Mouse (Mus musculus) small intestine, adult 2 months (tissue): Measurements from ENCODE around the gene Large2.

Experiments
- CTCF ChIP-seq: fragments of 200-500 bp; IDR thresholded peaks from 2 replicates; pipeline ENCODE4 v1.5.1; 2012; ENCODE audit warnings: low read depth, mild to moderate bottlenecking, control low read depth, inconsistent platforms, low read length, moderate library complexity, mixed read lengths; ENCODE audit not compliant: insufficient replicate concordance, insufficient read length; ENCODE audit errors: extremely low read depth
- POLR2A ChIP-seq: fragments of 200-500 bp; IDR thresholded peaks from 2 replicates; pipeline ENCODE4 v1.6.1; 2012; ENCODE audit warnings: low read depth, mild to moderate bottlenecking, control low read depth, inconsistent platforms, low read length, moderate library complexity

DNA sequence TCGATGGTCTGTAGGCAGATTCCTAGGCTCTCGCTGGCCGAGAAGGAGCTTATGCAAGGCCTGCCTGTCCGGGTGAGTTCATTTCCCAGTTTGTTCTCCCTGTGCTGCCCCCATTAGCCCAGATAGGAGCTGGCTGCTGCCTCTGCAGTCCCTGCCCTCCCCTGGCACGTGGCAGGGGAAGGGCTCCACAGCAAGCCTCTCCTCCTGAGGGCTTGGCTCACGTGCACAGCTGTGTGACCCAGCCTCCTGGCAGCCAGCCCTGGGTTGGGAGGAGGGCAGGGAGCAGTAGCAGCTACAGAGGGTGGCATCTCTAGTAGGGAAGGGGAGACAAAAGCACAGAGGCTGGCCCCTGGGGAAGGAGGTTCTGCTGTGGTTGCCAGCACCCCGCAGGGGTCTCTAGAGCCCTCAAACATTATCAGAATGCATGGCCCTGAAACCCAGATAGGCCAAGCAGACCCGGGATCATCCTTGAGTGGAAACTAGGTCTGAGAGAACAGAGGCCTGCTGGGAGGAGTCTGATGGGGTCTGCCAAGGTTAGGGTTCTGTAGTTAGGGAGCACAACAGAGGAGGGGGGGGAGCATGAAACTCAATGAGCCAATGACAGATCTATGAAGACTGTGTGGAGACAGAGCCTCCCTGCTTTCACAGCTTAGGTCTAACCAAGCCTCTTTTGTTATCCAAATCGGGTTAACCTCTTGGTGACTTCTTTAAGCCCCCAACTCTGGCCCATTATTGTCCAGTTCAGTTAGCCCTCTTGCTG, 49.2 kb upstream of the Large2 start:
- no peak for TF ChIP-seq CTCF
- no peak for TF ChIP-seq POLR2A
